Mouse (Mus musculus) hindbrain, postnatal 0 days (tissue): ENCODE results near the gene Capn15. TPM values are rescaled to one million over a fixed set of nuclear protein-coding genes. Genes with fewer than 3 reads are reported as not detected.
A peak's percentile ranks its signal among the peaks of the same experiment; 100 is the strongest.

Source experiments
- ATAC-seq: fragments of 200-750 bp; cut with Nextera tagmentation; 2 replicates; pipeline ENCODE4 v1.8.0; 2017; ENCODE audit warnings: mild to moderate bottlenecking, moderate TSS enrichment, moderate library complexity
- DNase-seq: peaks from one replicate; pipeline ENCODE4 v3.0.0-alpha.2; 2015; ENCODE audit warnings: low spot score
- H3K27ac ChIP-seq: fragments of 300-500 bp; sonication (generic); 2 replicates; pipeline ENCODE4 v1.5.1; 2014; ENCODE audit warnings: mild to moderate bottlenecking
- H3K27me3 ChIP-seq: fragments of 300-500 bp; sonication (generic); 2 replicates; pipeline ENCODE4 v1.6.1; 2014; ENCODE audit warnings: low read length, mixed read lengths; ENCODE audit not compliant: insufficient read depth
- H3K36me3 ChIP-seq: fragments of 300-500 bp; sonication (generic); 2 replicates; pipeline ENCODE4 v1.6.1; 2014; ENCODE audit warnings: low read length, mixed read lengths; ENCODE audit not compliant: insufficient read depth
- H3K4me1 ChIP-seq: fragments of 300-500 bp; sonication (generic); 2 replicates; pipeline ENCODE4 v1.6.1; 2014; ENCODE audit warnings: antibody characterized with exemption, low read length, mixed read lengths; ENCODE audit not compliant: insufficient read depth
- H3K4me2 ChIP-seq: fragments of 300-500 bp; sonication (generic); 2 replicates; pipeline ENCODE4 v1.6.1; 2014; ENCODE audit warnings: low read depth, mild to moderate bottlenecking, low read length, moderate library complexity, mixed read lengths
- H3K4me3 ChIP-seq: fragments of 300-500 bp; sonication (generic); 2 replicates; pipeline ENCODE4 v1.5.1; 2014; ENCODE audit warnings: low read length
- H3K9ac ChIP-seq: fragments of 300-500 bp; sonication (generic); replicated peaks from 2 replicates; pipeline ENCODE4 v1.6.1; 2014; ENCODE audit warnings: mild to moderate bottlenecking, low read length, moderate library complexity, mixed read lengths
- H3K9me3 ChIP-seq: fragments of 300-500 bp; sonication (generic); 2 replicates; pipeline ENCODE4 v1.6.1; 2016; ENCODE audit warnings: low read length, mixed read lengths
- CTCF ChIP-seq: IDR thresholded peaks from 2 replicates; pipeline ENCODE4 v1.5.1; 2016; ENCODE audit warnings: antibody characterized with exemption, control low read depth, low read depth
- WGBS: fragments of 180-500 bp; shearing (Covaris S2); extraction: QIAGEN DNeasy Blood & Tissue Kit; methylation state at CpG from one replicate; pipeline ENCODE4 v1.1.7; 2014; 5-methylcytosine and 5-hydroxymethylcytosine counted together
- polyA plus RNA-seq: library from polyadenylated mRNA; unstranded; fragments of >200 nt; fragmentation: Nextera tagmentation; extraction: Ambion mirVana; gene quantifications from 2 replicates; pipeline ENCODE4 v1.2.1, GENCODE M21; 2015
- total RNA-seq: library from RNA; depleted of rRNA; stranded (reverse); fragments of >200 nt; gene quantifications from 2 replicates; pipeline ENCODE4 v1.2.3, GENCODE M21; 2014

Gene Capn15
- total and polyA plus RNA-seq, 2 experiments from 2014 or later, result 19.0 to 41.4 TPM

GRCm38 (mm10) chr17:25942597-25943151, 42.9 kb downstream of the Capn15 start:
- Histone ChIP-seq H3K27ac (no peak overlapping the region), H3K36me3 (no peaks in the 10 kb centered on the region), H3K9ac (peak overlapping the region; percentile 98; the same call in 1 of the 2 replicates), H3K27me3 (no peaks in the 10 kb centered on the region), H3K9me3 (no peaks in the 10 kb centered on the region), H3K4me2 (no peak overlapping the region), H3K4me1 (peaks cover 5% of the 10 kb centered on the region), H3K4me3 (no peak overlapping the region)
- DNase-seq (no peak), ATAC-seq (no peak)
- TF ChIP-seq CTCF, result no peak
- WGBS, result 86% methylated on average over 2 of the region's 2 CpGs

- Histone ChIP-seq H3K36me3 (peaks cover 3% of the 10 kb centered on the region; the same call in 1 of the 2 replicates), H3K4me3 (peak overlapping the region; percentile 70), H3K4me2 (peak overlapping the region; percentile 86), H3K9me3 (no peaks in the 10 kb centered on the region), H3K27ac (peak overlapping the region; percentile 91), H3K4me1 (peaks cover 5% of the 10 kb centered on the region), H3K9ac (peak overlapping the region; percentile 98), H3K27me3 (no peaks in the 10 kb centered on the region)
- TF ChIP-seq CTCF, result no peak
- 3% methylated on average over 52 of the region's 54 CpGs for WGBS
- ATAC-seq (peak; percentile 83), DNase-seq (peak; percentile 84)
Measured at GRCm38 (mm10) chr17:25941511-25942241, 43.9 kb downstream of the Capn15 start.

- H3K27me3 ChIP-seq, result no peaks in the 10 kb centered on the region
- peaks cover 54% of the 10 kb centered on the region for H3K36me3 ChIP-seq
- no peaks in the 10 kb centered on the region for H3K9me3 ChIP-seq
- H3K4me1 ChIP-seq, result no peaks in the 10 kb centered on the region
- TF ChIP-seq CTCF, result no peak
- no peak overlapping the region for H3K27ac ChIP-seq
- no peak for ATAC-seq
- H3K9ac ChIP-seq, result no peak overlapping the region
- H3K4me2 ChIP-seq, result no peak overlapping the region
- H3K4me3 ChIP-seq, result no peak overlapping the region
- DNase-seq, result no peak
- 81% methylated on average over 1 of the region's 1 CpGs for WGBS
Measured at GRCm38 (mm10) chr17:25934526-25934925, 51.1 kb downstream of the Capn15 start.

GRCm38 (mm10) chr17:25925348-25925747, 60.2 kb downstream of the Capn15 start:
- H3K4me3 ChIP-seq, result no peak overlapping the region
- peaks cover 24% of the 10 kb centered on the region for H3K36me3 ChIP-seq
- H3K4me2 ChIP-seq, result no peak overlapping the region
- no peaks in the 10 kb centered on the region for H3K9me3 ChIP-seq
- peak; percentile 61; the same call in 1 of the 2 replicates for ATAC-seq
- H3K4me1 ChIP-seq, result no peaks in the 10 kb centered on the region
- WGBS, result 61% methylated on average over 2 of the region's 2 CpGs
- H3K9ac ChIP-seq, result no peak overlapping the region
- peak; percentile 64 for DNase-seq
- no peak overlapping the region for H3K27ac ChIP-seq
- no peak for TF ChIP-seq CTCF
- H3K27me3 ChIP-seq, result no peaks in the 10 kb centered on the region

GRCm38 (mm10) chr17:25922120-25922519, 63.5 kb downstream of the Capn15 start:
- H3K9me3 ChIP-seq, result no peaks in the 10 kb centered on the region
- H3K27ac ChIP-seq, result no peak overlapping the region
- WGBS, result 57% methylated on average over 5 of the region's 5 CpGs
- H3K36me3 ChIP-seq, result peaks cover 10% of the 10 kb centered on the region; the same call in 1 of the 2 replicates
- H3K4me3 ChIP-seq, result no peak overlapping the region
- H3K4me1 ChIP-seq, result peaks cover 15% of the 10 kb centered on the region
- no peak overlapping the region for H3K9ac ChIP-seq
- no peaks in the 10 kb centered on the region for H3K27me3 ChIP-seq
- no peak overlapping the region for H3K4me2 ChIP-seq
- ATAC-seq (no peak), DNase-seq (no peak)
- TF ChIP-seq CTCF, result no peak

- DNase-seq (peak; percentile 100), ATAC-seq (peak; percentile 99)
- peak; percentile 29 for TF ChIP-seq CTCF
- H3K27ac ChIP-seq, result peak overlapping the region; percentile 92
- 0 out of 2 replicates have a peak, but pooled peaks cover 4% of the 10 kb centered on the region for H3K36me3 ChIP-seq
- peak overlapping the region; percentile 79 for H3K4me3 ChIP-seq
- H3K9me3 ChIP-seq, result no peaks in the 10 kb centered on the region
- H3K4me2 ChIP-seq, result peak overlapping the region; percentile 60
- peak overlapping the region; percentile 45 for H3K9ac ChIP-seq
- WGBS, result 0% methylated on average over 33 of the region's 40 CpGs
- H3K4me1 ChIP-seq, result peaks cover 16% of the 10 kb centered on the region
- H3K27me3 ChIP-seq, result no peaks in the 10 kb centered on the region
Measured at GRCm38 (mm10) chr17:25919786-25920642, 65.6 kb downstream of the Capn15 start.
